Mouse (Mus musculus) embryo, embryonic 11 days (tissue): ENCODE measurements at regions not wholly inside any gene's neighbourhood (a gene's known extent, or its start where the extent isn't known, plus 50 kb on each side); places are given as distances from the start of the nearest gene placed in this dataset.

Experiments used
- DNase-seq: peaks from one replicate; pipeline ENCODE4 v3.0.0-alpha.2; 2015

- peak; percentile 81 for DNase-seq
Measured at GRCm38 (mm10) chr4:148384251-148385230, 60.0 kb downstream of the Ubiad1 start.

- no peak for DNase-seq
Measured at GRCm38 (mm10) chr4:148380562-148380961, 64.0 kb downstream of the Ubiad1 start.

DNA sequence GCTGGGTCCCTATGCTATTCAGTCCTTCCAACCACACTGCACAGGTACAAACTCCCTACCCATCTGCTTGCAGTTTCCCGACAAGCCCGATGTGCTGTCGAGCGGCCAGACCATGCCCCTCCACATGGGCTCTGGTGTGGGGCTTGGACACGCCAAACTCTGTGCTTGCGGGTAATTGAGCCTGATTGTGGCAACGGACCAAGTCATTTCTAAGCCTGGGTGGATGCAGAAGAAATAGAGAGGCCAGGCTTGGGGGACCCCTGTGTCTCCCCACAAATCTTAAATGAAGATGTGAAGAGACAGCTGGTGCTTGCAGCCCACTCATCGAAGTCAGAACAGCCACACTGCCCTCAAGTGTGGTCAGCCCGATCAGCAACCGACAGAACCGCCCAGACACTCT lies 66.1 kb downstream of the Ubiad1 start:
- DNase-seq, result no peak

DNA sequence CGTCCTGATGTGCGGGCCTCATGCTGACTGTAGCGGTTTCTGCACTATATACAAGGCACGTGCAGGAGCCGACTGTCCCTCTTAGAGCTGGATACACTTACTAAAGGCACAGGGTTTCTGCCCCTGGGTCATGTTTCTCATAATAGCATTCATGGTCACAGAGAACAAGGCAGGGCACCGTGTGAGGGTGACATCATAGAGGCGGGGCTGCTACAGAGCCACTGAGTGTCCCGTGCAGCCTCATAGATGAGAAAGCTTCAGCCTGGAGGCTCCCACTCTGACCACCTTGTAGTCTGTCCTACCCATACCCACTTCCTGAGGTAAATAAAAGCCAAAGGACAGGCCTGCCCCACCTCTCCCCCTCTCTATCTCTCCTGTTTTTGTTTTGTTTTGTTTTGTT lies 67.2 kb downstream of the Ubiad1 start:
- DNase-seq, result peak; percentile 65

GRCm38 (mm10) chr4:148376439-148376838 lies 68.1 kb downstream of the Ubiad1 start:
- DNase-seq, result peak; percentile 49

DNA sequence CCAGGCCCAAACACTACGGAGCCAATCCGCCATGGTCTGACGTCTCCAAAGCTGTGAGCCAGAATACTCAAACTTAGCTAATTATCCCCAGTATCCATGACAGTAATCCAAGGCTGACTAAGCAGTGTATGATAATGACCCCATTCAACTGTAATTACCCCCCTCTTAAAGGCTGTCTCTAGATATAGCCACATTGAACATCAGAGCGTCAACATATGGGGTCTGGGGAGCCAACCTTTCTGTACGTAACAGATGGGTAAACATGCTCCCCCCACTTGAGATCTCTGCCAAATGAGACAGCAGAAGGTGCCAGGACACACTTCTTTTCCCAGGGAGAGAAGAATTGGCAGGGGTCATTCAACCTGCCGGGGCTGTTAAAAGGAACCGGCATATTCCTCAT lies 73.1 kb downstream of the Ubiad1 start:
- DNase-seq, result no peak

DNA sequence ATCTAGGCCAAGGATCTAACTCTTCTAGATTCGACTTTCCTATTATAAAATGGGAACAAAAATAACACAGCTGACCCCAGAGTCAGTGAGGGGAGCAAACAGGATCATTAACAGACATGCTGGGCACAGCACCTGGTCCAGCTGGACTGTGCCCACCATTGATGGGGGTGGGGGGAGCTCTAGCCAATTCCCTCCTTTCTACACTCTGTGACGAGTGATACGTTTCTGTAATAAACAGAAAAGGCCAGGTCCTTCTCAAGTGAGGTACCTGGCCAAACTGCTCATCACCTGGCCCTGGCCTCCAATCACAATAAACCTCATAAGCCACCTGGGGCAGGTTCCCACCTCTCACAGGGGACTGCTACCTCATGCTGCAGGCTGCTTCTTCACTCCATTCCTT lies 76.9 kb downstream of the Ubiad1 start:
- no peak for DNase-seq

DNA sequence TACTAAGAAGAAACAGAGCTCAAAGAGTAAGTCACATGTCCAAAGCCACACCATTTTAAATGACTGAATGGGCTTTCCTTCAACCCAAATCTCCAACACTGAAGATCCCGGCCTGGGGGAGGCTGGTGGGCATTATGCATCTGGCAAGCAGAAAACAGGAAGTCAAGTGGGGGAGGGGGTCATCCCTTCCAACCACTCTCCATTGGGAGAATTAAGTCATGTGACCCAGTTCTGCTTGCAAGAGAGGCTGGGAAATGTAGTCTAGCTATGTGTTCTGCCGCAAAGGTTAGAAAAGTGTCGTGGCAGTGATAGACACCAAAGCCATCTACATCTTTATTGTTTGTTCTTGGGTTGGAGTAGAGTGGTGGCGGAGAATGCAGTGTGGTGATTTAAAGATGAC lies 78.0 kb upstream of the Disp3 start:
- peak; percentile 51 for DNase-seq

- no peak for DNase-seq
Measured at GRCm38 (mm10) chr4:148363366-148364121, 75.8 kb upstream of the Disp3 start.

DNA sequence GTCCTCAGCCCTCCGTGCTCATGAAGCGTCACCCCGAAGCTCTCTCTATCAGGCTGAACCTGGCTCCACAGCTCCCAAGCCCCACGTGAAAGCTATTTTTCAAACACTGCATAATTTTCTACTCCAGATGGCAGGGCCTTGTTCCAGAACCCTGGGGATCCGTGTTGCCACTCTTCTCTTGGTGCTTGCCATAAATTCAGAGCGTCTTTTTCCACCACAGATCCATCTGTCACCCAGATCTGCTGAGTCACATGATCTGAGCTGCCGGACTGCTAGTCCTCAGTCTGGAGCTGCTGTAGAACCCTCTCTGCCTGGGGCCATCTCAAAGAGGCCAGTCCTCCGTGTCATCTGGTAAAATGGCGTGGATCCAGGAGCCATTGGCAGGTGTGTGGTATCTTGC lies 73.2 kb upstream of the Disp3 start:
- DNase-seq, result no peak

DNA sequence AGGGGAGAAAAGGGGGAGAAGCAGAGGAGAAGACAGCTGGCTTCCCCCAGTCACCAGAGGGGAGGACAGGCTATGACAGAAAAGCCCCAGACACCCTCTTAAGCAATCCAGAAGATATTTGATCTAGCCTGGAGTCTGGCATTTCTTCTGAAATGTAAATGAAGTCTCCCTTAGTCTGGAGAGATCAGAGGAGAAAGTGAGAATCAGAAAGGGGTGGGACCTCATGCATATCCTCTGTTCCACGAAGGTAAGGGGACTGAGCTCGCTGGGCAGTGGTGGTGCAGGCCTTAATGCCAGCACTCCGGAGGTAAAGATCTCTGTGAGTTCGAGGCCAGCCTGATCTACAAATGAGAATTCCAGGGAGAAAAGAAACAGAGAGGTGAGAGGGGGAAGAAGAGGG lies 70.6 kb upstream of the Disp3 start:
- no peak for DNase-seq

DNA sequence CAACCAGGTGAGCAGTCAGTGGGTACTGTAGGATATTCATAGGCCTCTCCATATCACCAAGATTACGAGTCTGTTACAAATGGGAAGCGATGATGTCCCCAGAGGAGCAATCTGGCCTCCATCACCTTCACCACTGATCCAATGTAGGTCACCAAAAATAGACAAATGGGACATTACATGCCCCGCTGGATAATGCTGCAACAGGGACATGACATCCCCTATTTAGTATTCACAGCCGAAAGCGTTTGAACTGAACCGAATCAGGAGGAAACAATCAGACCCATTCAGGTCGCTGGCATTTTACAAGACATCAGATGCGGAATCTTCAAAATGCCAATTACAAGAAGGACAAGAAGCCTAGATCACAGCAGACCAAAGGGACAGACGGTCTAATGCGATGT lies 69.5 kb upstream of the Disp3 start:
- DNase-seq, result no peak

DNA sequence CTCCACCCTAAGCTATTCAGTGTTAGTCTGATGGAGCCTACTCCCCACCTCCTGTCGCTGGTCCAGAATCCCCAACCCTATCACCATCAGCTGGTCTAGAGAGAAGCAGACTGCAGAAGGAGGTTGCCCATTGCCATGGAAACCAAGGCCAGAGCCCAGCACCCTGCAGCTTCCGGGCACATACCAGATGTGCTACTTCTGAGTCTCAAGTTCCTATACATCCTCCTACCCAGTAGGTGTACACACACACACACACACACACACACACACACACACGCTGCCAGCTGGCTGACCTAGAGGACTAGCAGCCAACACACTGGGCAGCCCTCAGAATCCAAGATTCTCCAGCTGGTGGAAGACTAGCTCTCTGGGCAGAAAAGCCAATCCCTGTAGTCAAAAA lies 68.9 kb upstream of the Disp3 start:
- no peak for DNase-seq

- DNase-seq, result no peak
Measured at GRCm38 (mm10) chr4:148353969-148354368, 66.2 kb upstream of the Disp3 start.

GRCm38 (mm10) chr4:148352690-148353089 lies 64.9 kb upstream of the Disp3 start:
- DNase-seq, result no peak

DNA sequence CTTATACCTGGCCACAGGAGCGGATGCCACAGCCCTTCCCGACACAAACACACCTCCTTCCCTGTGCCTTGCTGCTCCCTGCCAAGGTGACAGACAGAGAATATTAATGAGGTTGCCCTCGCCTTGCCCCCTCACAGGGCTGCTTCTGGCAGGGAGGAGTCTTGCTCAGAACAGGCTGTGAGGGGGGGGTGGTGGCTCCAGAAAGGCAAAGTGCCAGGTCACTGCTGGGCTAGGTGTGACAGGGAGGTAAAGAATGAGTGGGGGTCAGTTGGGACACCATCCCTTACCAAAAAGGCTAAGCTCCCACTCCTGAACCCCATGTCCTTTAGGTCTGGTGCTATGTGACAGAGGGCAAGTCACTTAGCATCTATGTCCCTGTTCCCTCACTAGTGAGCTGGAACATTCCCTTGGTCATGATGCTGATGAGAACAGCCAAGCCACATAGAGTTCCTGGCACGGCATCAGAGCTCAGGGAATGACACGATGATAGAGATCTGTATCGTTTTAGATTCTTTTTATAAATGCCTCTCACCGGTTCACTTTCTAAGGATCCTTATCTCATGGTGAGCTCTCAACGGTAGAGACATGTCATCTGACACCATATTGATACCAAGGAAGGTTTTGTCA lies 53.9 kb upstream of the Disp3 start:
- DNase-seq, result no peak

DNA sequence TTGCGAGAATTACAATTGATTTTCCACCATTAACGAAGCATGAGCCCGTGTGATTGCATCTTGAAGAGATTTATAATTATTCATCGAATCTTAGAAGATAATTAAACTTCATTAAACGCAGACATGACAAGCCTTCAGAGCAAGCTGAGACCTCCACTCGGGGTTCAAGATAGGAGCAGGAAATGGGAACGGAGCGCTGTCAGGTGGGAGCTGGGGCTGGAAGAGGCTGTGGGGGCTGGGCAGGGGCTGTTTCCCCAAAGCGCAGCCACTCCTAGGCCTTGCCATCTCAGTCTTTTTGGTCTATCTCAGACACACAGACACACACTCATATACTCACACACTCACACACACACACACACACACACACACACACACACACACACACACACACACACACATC lies 52.6 kb upstream of the Disp3 start:
- no peak for DNase-seq

DNA sequence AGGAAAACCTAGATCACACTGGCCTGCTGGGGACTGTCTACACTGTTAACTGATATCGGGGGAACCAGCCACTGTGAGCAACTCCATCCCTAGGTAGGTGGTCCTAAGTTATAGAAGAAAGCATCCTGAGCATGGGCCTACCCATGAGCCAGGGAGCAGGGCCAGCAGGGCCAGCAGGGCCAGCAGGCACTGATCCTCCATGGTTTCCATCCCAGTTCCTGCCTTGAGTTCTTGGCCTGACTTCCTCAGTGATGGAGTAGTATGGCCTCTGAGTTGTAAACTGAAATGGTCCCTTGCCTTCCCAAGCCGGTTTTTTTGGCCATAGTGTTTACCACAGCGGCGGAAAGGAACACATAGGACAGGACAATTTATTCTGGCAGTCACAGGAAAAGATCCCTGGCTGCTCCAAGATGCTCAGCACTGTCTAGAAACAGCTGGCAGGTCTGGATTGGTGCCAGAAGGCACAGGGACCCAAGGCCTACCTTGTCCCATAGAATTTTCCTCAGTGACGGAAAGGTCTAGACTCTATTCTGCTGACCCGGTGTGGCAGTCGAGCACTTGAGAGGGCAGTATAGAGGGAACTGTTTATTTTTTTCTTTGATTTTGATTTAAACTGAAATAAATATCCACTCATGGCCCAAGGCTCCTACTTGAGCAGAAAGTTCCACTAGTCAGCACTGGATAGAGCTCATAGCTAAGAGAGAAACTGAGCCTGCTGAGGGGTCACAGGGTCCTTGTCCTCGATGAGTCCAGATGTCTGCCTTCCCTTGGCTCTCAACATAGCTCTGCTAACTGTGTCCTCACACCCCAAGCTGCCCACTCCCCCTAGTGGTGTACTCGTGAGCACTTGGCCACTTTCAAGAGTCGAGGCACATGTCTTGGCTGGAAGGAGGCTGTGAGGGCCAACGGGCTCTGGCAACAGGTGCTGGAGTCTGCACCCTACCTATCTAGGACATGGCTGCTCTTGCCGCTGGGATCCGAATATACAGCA lies 50.4 kb upstream of the Disp3 start:
- DNase-seq, result peak; percentile 63
